Mouse (Mus musculus): ENCODE measurements around the gene Timm10.

- no peak for TF ChIP-seq USF1 (IDR thresholded peaks at IDR 0.05; ENCODE audit: low read depth, low read length)
- TF ChIP-seq POLR2A (IDR thresholded peaks at IDR 0.05; ENCODE audit: control insufficient read depth in 1 of 2, insufficient read depth in 1 of 2, low read depth in 1 of 2, low read length in 2 of 2, poor library complexity in 1 of 2) = no peak
- TF ChIP-seq TCF12 (IDR thresholded peaks at IDR 0.05; ENCODE audit: low read depth, low read length) = no peak
- no peak for TF ChIP-seq CTCF (IDR thresholded peaks at IDR 0.05 in 2 of 3, conservative IDR thresholded peaks at IDR 0.05 in 1 of 3; ENCODE audit: control insufficient read depth in 1 of 3, insufficient read depth in 1 of 3, low read depth in 2 of 3, low read length in 3 of 3, poor library complexity in 1 of 3, severe bottlenecking in 1 of 3)
- no peak for TF ChIP-seq CHD1 (IDR thresholded peaks at IDR 0.05; ENCODE audit: low read depth, low read length)
- no peak for TF ChIP-seq MEF2A (IDR thresholded peaks at IDR 0.05; ENCODE audit: extremely low read depth, insufficient replicate concordance, low read depth, low read length, poor library complexity, severe bottlenecking)
- TF ChIP-seq POLR2AphosphoS5 (IDR thresholded peaks at IDR 0.05; ENCODE audit: borderline replicate concordance, low read depth, low read length) = no peak
Measured at GRCm38 (mm10) chr2:84810526-84810885, 16.3 kb upstream of the Timm10 start.
